In the genomic region with DNA sequence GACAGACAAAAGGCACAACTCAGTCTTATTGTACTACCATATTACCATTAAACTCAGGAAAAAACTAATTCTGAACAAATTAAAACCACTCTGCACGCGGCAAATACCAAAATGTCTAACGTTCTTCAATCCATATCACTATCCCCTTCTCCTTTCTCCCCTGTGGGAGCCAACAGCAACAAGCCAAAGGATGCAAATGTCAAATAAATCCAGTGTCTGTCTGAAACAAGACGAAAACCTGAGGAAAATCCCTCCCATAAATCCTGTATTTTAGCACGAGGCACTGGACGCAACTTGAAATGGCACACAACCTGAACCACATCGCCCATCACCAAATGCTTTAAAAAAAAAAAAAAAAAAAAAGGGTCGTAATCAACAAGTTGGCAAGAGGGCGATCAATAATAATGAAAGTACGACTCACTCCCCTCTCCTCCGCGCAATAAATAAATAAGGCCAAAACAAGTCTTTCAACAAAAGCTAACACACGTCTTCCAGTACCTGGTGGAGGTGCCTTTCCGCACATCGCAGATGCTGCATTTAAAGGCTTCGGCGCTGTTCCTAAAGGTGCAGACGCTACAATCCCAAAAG, we compare ENCODE assay signal across 8 mouse cellular contexts. TPM values are rescaled to one million over a fixed set of nuclear protein-coding genes. Genes with fewer than 3 reads are reported as not detected.
DNase-seq lines count a peak whose midpoint lies in the region; ATAC-seq and TF ChIP-seq lines count a peak whose summit lies in the region.

No protein-coding gene starts in this region.

- H3K36me3 ChIP-seq in heart, postnatal 0 days (replicated peaks; ENCODE audit: control insufficient read depth, insufficient read depth, low read length) = no peaks in the 10 kb centered on the region
- no peaks in the 10 kb centered on the region for H3K36me3 ChIP-seq in forebrain, embryonic 15.5 days

- H3K9ac ChIP-seq in heart, postnatal 0 days (replicated peaks; ENCODE audit: low read depth, low read length) = peak overlapping the region; percentile 89
- H3K9ac ChIP-seq in forebrain, embryonic 15.5 days (replicated peaks) = peak overlapping the region; percentile 94

- ATAC-seq in heart, postnatal 0 days (ENCODE audit: insufficient read depth, low read depth) = no peak
- ATAC-seq in forebrain, embryonic 15.5 days (replicated peaks) = no peak
- ATAC-seq in megakaryocyte-erythroid progenitor cell, adult 5-6 weeks (replicated peaks; ENCODE audit: low FRiP score, low TSS enrichment, poor library complexity, severe bottlenecking) = no peak

- H3K4me2 ChIP-seq in heart, postnatal 0 days (ENCODE audit: low read depth, low read length) = peak overlapping the region; percentile 88
- H3K4me2 ChIP-seq in forebrain, embryonic 15.5 days (replicated peaks) = peak overlapping the region; percentile 85

- no peaks in the 10 kb centered on the region for H3K9me3 ChIP-seq in heart, postnatal 0 days (replicated peaks; ENCODE audit: control insufficient read depth, low read length)
- H3K9me3 ChIP-seq in forebrain, embryonic 15.5 days = no peaks in the 10 kb centered on the region

- no peaks in the 10 kb centered on the region for H3K27me3 ChIP-seq in heart, postnatal 0 days (ENCODE audit: control insufficient read depth, insufficient read depth, low read length)
- H3K27me3 ChIP-seq in forebrain, embryonic 15.5 days = no peaks in the 10 kb centered on the region

- DNase-seq in heart, postnatal 0 days (ENCODE audit: low spot score) = no peak
- no peak for DNase-seq in heart, postnatal 36 days
- DNase-seq in Muller cell, postnatal 12 days (ENCODE audit: inconsistent ontology term) = peak; percentile 11
- DNase-seq in mesoderm, embryonic 11.5 days (ENCODE audit: low read depth, low spot score) = peak; percentile 14
- DNase-seq in layer of hippocampus, adult 9-10 months (ENCODE audit: low spot score) = no peak
- DNase-seq in urinary bladder, postnatal 36 days (ENCODE audit: low spot score in 2 of 2) = no peak

- peaks cover 19% of the 10 kb centered on the region for H3K4me1 ChIP-seq in heart, postnatal 0 days (ENCODE audit: control insufficient read depth, insufficient read depth)
- H3K4me1 ChIP-seq in forebrain, embryonic 15.5 days = peaks cover 43% of the 10 kb centered on the region

- peak overlapping the region; percentile 97 for H3K27ac ChIP-seq in heart, postnatal 0 days (ENCODE audit: low read depth)
- H3K27ac ChIP-seq in forebrain, embryonic 15.5 days (replicated peaks) = peak overlapping the region; percentile 98

- peak overlapping the region; percentile 72 for H3K4me3 ChIP-seq in heart, postnatal 0 days (ENCODE audit: low read depth, low read length)
- peak overlapping the region; percentile 84 for H3K4me3 ChIP-seq in forebrain, embryonic 15.5 days

- no peak for TF ChIP-seq CTCF in heart, postnatal 0 days (IDR thresholded peaks at IDR 0.05; ENCODE audit: low read depth)

- 5% methylated on average over 18 of the region's 18 CpGs for WGBS in heart, postnatal 0 days
- WGBS in forebrain, embryonic 15.5 days = under 1% methylated on average over 18 of the region's 18 CpGs

- TF ChIP-seq EP300 in heart, postnatal 0 days (IDR thresholded peaks at IDR 0.05; ENCODE audit: low read depth) = no peak

- intact Hi-C loops in heart, postnatal 36 days (cut with DNase I) = loop anchor here (2.0 to 5.0 kb wide), 4 partner anchors 123 to 484 kb away; no protein-coding TSS in a partner anchor

RNA-seq across cellular contexts. Expression of a gene that starts 1.2 kb away (rescaled TPM):
- 5.2 and 9.2 TPM in 2 replicates for total RNA-seq in heart, postnatal 0 days (2014; rRNA removed; ENCODE audit: low replicate concordance)
- 6.6 and 8.6 TPM in 2 replicates for polyA plus RNA-seq in heart, postnatal 0 days (2015; fragmentation: Nextera tagmentation; extraction: Ambion mirVana)
- 10 to 100 TPM; 11.4 to 14.9 TPM for total RNA-seq in heart, postnatal 36 days (2021)
- polyA plus RNA-seq in forebrain, embryonic 15.5 days (2015; fragmentation: Nextera tagmentation; extraction: Ambion mirVana) = 26.8 and 27.4 TPM in 2 replicates
- 24.7 and 29.4 TPM in 2 replicates for total RNA-seq in megakaryocyte-erythroid progenitor cell, adult 5-6 weeks (2014; fragmentation: Nextera tagmentation)
- 34.5 and 54.9 TPM in 2 replicates for total RNA-seq in megakaryocyte-erythroid progenitor cell, adult 5-6 weeks (2017)

Comparison
In these comparisons a context has a peak if more than half of its experiments do, and no peak if none do; other contexts are left out.
1. DNase-seq: peak in Muller cell, postnatal 12 days (single experiment) and mesoderm, embryonic 11.5 days (single experiment); none in heart, postnatal 0 days (single experiment), heart, postnatal 36 days (0 of 2), layer of hippocampus, adult 9-10 months (single experiment) and urinary bladder, postnatal 36 days (0 of 2).